Mouse (Mus musculus): ENCODE results near the gene Dgcr8.

The Dgcr8 gene

GRCm38 (mm10) chr16:18217579-18217978, 71.5 kb downstream of the Dgcr8 start, which contains the start of gene Ccdc188:
TSS of gene Ccdc188 (plus strand) at chr16:18217879.
- no peak for DNase-seq

GRCm38 (mm10) chr16:18214858-18215257, 74.2 kb downstream of the Dgcr8 start:
- no peak for DNase-seq

GRCm38 (mm10) chr16:18213689-18214088, 75.4 kb downstream of the Dgcr8 start:
- DNase-seq = peak; percentile 81

DNA sequence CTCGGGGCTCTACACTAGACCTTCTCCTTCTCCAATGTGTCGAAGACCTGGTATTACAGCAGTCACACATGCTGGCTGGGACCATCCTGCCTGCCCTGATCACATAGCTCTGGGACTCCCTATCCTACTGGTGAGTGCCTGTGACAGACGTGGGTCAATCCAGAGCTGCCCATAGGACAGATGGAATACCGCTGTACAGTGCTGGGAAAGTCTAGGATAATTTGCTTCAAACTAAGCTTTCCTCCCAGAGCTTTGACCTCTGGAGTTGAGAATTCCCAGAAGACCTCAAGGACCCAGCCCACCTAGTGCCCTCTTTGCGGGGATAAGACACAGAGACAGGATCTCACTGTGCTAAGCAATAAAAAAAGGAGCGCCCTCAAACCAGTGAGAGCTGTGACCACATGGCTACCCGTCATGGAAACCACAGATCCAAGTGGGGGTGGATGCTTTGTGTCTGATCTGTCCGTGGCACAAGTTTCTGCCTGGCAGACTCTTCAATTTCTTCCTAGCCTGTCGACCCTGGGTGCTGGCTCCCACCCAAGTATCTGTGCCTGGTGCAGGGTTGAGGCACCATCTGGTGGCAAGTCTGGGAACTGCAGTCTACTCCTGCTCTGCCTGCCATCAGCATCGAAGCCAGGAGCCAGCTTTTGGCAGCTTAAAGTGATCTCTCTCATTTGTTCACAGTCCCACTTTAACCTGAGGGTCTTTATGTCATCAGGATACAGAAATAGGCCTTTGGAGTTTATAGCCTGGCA, 77.5 kb downstream of the Dgcr8 start:
- DNase-seq = peak; percentile 90

- peak; percentile 61 for DNase-seq
Measured at GRCm38 (mm10) chr16:18210701-18211416, 78.2 kb downstream of the Dgcr8 start.
